Mouse (Mus musculus): ENCODE measurements around the gene Krtap17-1. TPM values are rescaled to one million over a fixed set of nuclear protein-coding genes. Genes with fewer than 3 reads are reported as not detected.

The Krtap17-1 gene
- polyA plus RNA-seq (2011; ENCODE audit: insufficient read length, low read depth, missing spikeins): not detected in 2 replicates

DNA sequence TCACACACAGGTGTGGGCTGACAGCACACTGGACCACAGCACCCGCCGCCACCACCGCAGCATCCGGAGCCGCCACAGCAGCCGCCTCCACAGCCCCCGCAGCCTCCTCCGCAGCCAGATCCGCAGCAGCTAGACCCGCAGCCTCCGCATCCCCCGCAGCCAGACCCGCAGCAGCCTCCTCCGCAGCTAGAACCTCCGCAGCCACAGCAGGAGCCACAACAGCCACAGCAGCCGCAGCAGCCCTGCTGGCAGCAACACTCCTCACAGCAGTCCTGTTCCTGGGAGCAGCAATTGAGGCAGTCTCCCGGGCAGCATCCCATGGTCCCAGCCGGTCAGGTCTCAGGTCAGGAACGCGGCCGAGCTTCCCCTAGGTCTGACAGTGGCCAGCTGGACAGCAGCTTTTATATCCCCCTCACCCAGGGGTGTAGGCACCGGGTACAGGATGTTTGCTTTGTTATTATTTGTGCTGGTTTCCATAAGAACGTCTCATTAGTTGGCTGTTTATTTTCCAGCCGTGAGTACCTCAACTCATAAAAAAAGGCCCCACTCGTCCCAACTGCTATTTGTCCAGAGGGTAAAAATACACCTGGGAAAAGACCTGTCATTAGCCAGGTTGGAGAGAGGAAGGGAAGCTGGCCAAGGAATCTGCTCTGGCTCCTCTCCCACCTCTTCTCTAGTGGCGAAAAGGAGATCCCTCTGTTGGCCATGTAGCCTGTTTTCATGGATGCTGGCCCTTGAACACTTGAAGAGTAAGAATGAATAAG is at the start of gene Krtap17-1:
Krtap17-1 (minus strand) TSS at position 375 of the 764 bp plus-strand sequence.
- TF ChIP-seq POLR2A (IDR thresholded peaks at IDR 0.05; ENCODE audit: low read depth, low read length): no peak
- no peak for TF ChIP-seq CTCF (IDR thresholded peaks at IDR 0.05; ENCODE audit: borderline replicate concordance, insufficient read depth, low read length)
- no peak within 1 kb of the TSS for H3K4me3 ChIP-seq (ENCODE audit: insufficient read depth, low read length)
- H3K4me1 ChIP-seq (ENCODE audit: control insufficient read depth, insufficient read depth, low read length): no peaks in the 10 kb centered on the region
- H3K27ac ChIP-seq (ENCODE audit: insufficient read depth, low read length): no peak within 1 kb of the TSS

DNA sequence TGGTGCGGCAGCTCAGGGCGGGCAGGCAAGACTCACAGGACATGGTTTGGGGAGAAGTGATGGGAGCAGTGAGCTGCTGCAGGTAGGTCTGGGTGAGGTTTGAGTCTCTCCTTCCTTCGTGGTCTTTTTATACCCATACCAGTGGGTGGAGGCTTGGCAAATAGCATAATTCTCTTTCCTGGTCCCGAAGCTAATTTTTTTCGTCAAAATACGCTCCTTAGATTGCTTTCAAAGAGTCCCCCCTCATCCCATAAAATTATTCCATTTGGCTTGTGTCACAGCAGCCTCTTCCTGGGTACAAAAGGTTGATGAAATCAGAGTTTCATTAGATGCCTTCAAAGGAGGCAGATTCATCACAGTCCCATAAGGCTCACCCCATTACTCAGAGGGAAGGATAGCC is 47.7 kb upstream of the Krtap17-1 start, which contains the start of gene Krt34:
Krt34 (minus strand) TSS at position 101 of the 400 bp plus-strand sequence.
- no peak within 1 kb of the TSS for H3K27ac ChIP-seq (ENCODE audit: insufficient read depth, low read length)
- no peak within 1 kb of the TSS for H3K4me3 ChIP-seq (ENCODE audit: insufficient read depth, low read length)
- TF ChIP-seq CTCF (IDR thresholded peaks at IDR 0.05; ENCODE audit: borderline replicate concordance, insufficient read depth, low read length) (no peak), POLR2A (IDR thresholded peaks at IDR 0.05; ENCODE audit: low read depth, low read length) (no peak)
- H3K4me1 ChIP-seq (ENCODE audit: control insufficient read depth, insufficient read depth, low read length): no peaks in the 10 kb centered on the region

DNA sequence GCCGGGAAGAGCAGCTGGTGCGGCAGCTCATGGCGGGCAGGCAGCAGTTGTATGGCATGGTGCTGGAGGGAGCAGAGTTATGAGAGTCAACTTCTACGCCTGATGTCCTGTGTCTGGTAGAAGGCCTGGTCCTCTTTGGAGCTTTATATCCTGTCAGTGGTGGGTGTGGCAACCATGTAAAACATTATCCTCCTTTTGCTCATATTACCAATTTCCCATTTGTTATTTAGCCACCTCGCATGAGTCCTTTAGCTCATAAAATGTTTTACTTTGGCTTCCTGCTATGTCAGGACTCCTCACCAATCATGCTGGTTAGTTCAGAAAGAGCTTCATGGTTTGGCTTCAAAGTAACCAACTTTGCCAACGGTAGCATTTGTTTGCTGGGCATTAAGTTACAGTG is 36.0 kb upstream of the Krtap17-1 start, which contains the start of gene Krt33b:
Krt33b (minus strand) TSS at position 101 of the 400 bp plus-strand sequence.
- Histone ChIP-seq H3K27ac (ENCODE audit: insufficient read depth, low read length) (no peak within 1 kb of the TSS), H3K4me3 (ENCODE audit: insufficient read depth, low read length) (no peak within 1 kb of the TSS), H3K4me1 (ENCODE audit: control insufficient read depth, insufficient read depth, low read length) (no peaks in the 10 kb centered on the region)
- TF ChIP-seq CTCF (IDR thresholded peaks at IDR 0.05; ENCODE audit: borderline replicate concordance, insufficient read depth, low read length): no peak
- no peak for TF ChIP-seq POLR2A (IDR thresholded peaks at IDR 0.05; ENCODE audit: low read depth, low read length)

DNA sequence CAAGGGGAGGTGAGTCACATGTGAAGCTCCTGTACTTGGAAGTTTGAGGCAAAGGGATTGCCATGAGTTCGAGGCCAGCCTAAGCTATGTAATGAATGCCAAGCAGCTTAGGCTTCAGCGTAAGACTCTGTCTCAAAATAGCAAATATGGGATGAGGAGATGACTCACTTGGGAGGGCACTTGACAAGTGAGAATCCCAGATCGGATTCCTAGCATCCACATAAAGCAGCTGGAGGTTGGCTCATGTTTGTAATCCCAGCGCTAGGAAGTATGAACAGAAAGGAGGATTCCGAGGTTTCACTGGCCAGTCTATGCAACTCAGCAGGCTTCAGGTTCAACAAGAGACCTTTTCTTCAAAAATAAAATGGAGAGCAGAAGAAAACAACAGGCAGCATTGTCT is 27.6 kb upstream of the Krtap17-1 start:
- Histone ChIP-seq H3K4me3 (ENCODE audit: insufficient read depth, low read length) (no peak overlapping the region), H3K4me1 (ENCODE audit: control insufficient read depth, insufficient read depth, low read length) (no peaks in the 10 kb centered on the region)
- no peak for TF ChIP-seq CTCF (IDR thresholded peaks at IDR 0.05; ENCODE audit: borderline replicate concordance, insufficient read depth, low read length)
- no peak for TF ChIP-seq POLR2A (IDR thresholded peaks at IDR 0.05; ENCODE audit: low read depth, low read length)

DNA sequence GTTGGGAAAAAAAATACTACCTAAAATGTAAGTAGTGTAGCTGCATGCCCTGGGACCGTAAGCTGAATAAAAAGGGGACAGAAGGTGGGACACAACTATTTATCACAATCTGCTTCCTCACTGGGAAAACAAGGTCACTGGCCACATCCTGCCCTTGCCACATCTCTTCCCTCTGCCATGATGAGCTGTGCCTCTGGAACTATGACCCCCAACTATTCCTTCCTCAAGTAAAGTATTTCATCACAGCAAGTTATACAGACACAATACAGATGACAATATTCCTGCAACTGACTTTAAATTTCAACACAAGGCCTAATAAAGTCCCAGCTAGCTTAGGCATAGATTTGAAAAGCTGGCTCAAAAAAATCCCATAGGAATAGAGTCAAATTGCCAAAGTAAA is 25.7 kb upstream of the Krtap17-1 start:
- H3K27ac ChIP-seq (ENCODE audit: insufficient read depth, low read length): no peak overlapping the region
- H3K4me1 ChIP-seq (ENCODE audit: control insufficient read depth, insufficient read depth, low read length): no peaks in the 10 kb centered on the region
- no peak overlapping the region for H3K4me3 ChIP-seq (ENCODE audit: insufficient read depth, low read length)
- TF ChIP-seq POLR2A (IDR thresholded peaks at IDR 0.05; ENCODE audit: low read depth, low read length): no peak
- no peak for TF ChIP-seq CTCF (IDR thresholded peaks at IDR 0.05; ENCODE audit: borderline replicate concordance, insufficient read depth, low read length)

More for the DNA sequence above, 27.6 kb upstream of the Krtap17-1 start:
- no peak overlapping the region for H3K27ac ChIP-seq (ENCODE audit: insufficient read depth, low read length)

DNA sequence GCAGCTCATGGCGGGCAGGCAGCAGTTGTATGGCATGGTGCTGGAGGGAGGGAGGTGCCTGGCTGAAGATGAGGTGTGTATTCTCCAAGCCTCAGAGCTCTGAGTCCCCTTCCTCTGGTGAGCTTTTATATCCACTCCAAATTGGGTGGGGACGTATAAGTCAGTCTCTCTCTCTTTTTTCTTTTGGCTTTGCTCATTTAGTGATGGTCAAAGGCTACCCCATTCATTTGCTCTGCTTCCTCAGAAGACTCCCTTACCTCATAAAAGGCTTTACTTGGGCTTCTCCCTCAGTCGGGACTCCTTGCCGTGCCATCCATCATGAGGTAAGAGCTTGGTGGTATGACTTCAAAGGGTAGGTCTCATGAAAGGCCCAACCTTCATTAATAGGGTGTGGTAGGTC is 22.3 kb upstream of the Krtap17-1 start, which contains the start of gene Krt33a:
Krt33a (minus strand) TSS at position 101 of the 400 bp plus-strand sequence.
- Histone ChIP-seq H3K4me1 (ENCODE audit: control insufficient read depth, insufficient read depth, low read length) (no peaks in the 10 kb centered on the region), H3K27ac (ENCODE audit: insufficient read depth, low read length) (no peak within 1 kb of the TSS), H3K4me3 (ENCODE audit: insufficient read depth, low read length) (no peak within 1 kb of the TSS)
- no peak for TF ChIP-seq CTCF (IDR thresholded peaks at IDR 0.05; ENCODE audit: borderline replicate concordance, insufficient read depth, low read length)
- TF ChIP-seq POLR2A (IDR thresholded peaks at IDR 0.05; ENCODE audit: low read depth, low read length): no peak

DNA sequence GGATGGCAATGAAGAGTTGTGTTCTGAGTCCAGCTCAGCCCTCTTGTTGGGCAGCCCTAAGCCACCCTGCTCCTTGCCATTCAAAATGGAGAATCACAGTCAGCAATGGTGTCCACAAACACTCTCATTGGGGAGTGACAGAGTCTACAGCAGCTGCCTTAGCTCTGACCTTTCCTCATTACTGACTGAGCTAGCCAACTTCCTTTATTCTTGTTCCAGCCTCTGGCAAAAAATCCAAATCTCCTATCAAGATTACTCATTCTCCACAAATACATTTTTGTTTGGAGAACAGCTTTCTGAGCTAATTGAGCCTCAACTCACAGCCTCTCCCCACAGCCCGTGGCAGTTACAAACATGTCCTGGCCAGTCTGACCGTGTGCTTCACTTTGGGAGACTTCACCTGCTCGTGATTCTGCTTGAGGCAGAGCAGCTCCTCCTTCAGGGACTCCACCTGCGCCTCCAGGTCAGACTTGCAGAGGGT is 19.9 kb upstream of the Krtap17-1 start:
- Histone ChIP-seq H3K4me1 (ENCODE audit: control insufficient read depth, insufficient read depth, low read length) (no peaks in the 10 kb centered on the region), H3K4me3 (ENCODE audit: insufficient read depth, low read length) (no peak overlapping the region), H3K27ac (ENCODE audit: insufficient read depth, low read length) (no peak overlapping the region)
- no peak for TF ChIP-seq CTCF (IDR thresholded peaks at IDR 0.05; ENCODE audit: borderline replicate concordance, insufficient read depth, low read length)
- TF ChIP-seq POLR2A (IDR thresholded peaks at IDR 0.05; ENCODE audit: low read depth, low read length): no peak

DNA sequence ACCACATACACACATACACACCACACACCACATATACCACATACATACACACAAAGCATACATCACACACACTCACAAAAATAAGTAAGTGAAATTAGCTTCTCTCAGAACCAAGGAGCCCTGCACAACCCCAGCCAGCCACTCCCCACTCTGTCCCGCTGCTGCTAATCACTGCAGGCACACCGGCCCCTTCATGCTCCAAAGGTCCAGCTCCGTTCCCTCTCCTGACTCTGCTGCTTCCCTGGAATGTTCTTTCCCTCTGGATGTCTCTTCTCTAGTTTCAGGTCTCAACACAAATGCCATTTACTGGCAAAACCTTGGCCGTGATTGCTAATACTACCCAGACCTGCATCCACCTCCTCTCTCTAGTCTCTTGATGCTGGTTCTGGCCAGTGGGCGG is 16.9 kb upstream of the Krtap17-1 start:
- no peak overlapping the region for H3K4me3 ChIP-seq (ENCODE audit: insufficient read depth, low read length)
- no peak overlapping the region for H3K27ac ChIP-seq (ENCODE audit: insufficient read depth, low read length)
- no peak for TF ChIP-seq POLR2A (IDR thresholded peaks at IDR 0.05; ENCODE audit: low read depth, low read length)
- no peak for TF ChIP-seq CTCF (IDR thresholded peaks at IDR 0.05; ENCODE audit: borderline replicate concordance, insufficient read depth, low read length)
- H3K4me1 ChIP-seq (ENCODE audit: control insufficient read depth, insufficient read depth, low read length): no peaks in the 10 kb centered on the region

DNA sequence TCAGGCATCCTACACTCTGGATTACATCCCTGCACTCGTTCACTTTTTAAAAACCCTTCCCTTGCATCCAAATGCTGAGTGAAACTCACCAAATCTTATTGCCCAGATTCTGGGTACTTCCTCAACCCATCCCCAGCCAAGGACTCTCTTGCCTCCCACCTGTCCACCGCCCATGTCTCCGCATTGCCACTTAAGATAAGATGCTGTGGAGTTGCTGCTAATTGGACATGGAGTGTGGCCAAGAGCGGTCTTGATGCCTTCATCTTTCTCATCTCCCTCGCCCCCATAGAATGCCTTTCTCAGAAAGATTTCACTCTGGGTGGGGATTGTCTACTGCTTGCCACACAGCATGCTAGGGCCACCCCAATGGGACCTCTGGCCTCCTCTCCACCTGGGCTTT is 14.5 kb upstream of the Krtap17-1 start:
- no peak overlapping the region for H3K27ac ChIP-seq (ENCODE audit: insufficient read depth, low read length)
- TF ChIP-seq POLR2A (IDR thresholded peaks at IDR 0.05; ENCODE audit: low read depth, low read length) (no peak), CTCF (IDR thresholded peaks at IDR 0.05; ENCODE audit: borderline replicate concordance, insufficient read depth, low read length) (no peak)
- H3K4me3 ChIP-seq (ENCODE audit: insufficient read depth, low read length): no peak overlapping the region
- H3K4me1 ChIP-seq (ENCODE audit: control insufficient read depth, insufficient read depth, low read length): no peaks in the 10 kb centered on the region

DNA sequence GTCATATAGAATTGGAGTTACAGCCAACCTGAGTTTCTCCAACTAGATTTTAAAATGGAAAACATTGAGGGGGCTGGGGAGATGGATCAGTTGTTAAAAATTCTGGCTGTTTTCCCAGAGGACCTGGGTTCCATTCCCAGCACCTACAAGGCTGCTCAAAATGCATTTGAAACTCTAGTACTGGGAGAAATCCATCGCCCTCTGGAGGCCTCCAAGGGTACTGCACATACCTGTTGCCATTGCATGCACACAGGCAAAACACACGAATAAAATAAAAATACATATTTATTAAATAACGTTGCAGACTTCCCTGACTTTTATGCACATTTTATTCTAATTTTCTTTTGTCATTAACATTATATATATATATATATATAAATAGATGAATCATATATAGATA is 12.8 kb upstream of the Krtap17-1 start:
- Histone ChIP-seq H3K27ac (ENCODE audit: insufficient read depth, low read length) (no peak overlapping the region), H3K4me1 (ENCODE audit: control insufficient read depth, insufficient read depth, low read length) (no peaks in the 10 kb centered on the region), H3K4me3 (ENCODE audit: insufficient read depth, low read length) (no peak overlapping the region)
- TF ChIP-seq CTCF (IDR thresholded peaks at IDR 0.05; ENCODE audit: borderline replicate concordance, insufficient read depth, low read length) (no peak), POLR2A (IDR thresholded peaks at IDR 0.05; ENCODE audit: low read depth, low read length) (no peak)
